Mouse (Mus musculus) hindbrain, embryonic 11.5 days (tissue): ENCODE measurements around the gene Hist1h2ag. TPM values are rescaled to one million over a fixed set of nuclear protein-coding genes. Genes with fewer than 3 reads are reported as not detected.
A peak's percentile ranks its signal among the peaks of the same experiment; 100 is the strongest.

Experiments
- ATAC-seq: fragments of 200-750 bp; cut with Nextera tagmentation; 2 replicates; pipeline ENCODE4 v1.8.0; 2017; ENCODE audit warnings: mild to moderate bottlenecking, moderate TSS enrichment, moderate library complexity; ENCODE audit not compliant: low FRiP score
- DNase-seq: peaks from one replicate; pipeline ENCODE4 v3.0.0-alpha.2; 2015; ENCODE audit warnings: low spot score
- H3K27ac ChIP-seq: fragments of 300-500 bp; sonication (generic); 2 replicates; pipeline ENCODE4 v1.5.1; 2014; ENCODE audit warnings: mild to moderate bottlenecking, low read depth, low read length
- H3K27me3 ChIP-seq: fragments of 300-500 bp; sonication (generic); 2 replicates; pipeline ENCODE4 v1.6.1; 2014; ENCODE audit warnings: mild to moderate bottlenecking, low read length, moderate library complexity, mixed read lengths; ENCODE audit not compliant: control insufficient read depth, insufficient read depth
- H3K36me3 ChIP-seq: fragments of 300-500 bp; sonication (generic); 2 replicates; pipeline ENCODE4 v1.6.1; 2014; ENCODE audit warnings: mild to moderate bottlenecking, low read length, moderate library complexity, mixed read lengths; ENCODE audit not compliant: control insufficient read depth, insufficient read depth
- H3K4me1 ChIP-seq: fragments of 300-500 bp; sonication (generic); replicated peaks from 2 replicates; pipeline ENCODE4 v1.6.1; 2014; ENCODE audit warnings: low read length, mixed read lengths; ENCODE audit not compliant: control insufficient read depth, insufficient read depth
- H3K4me2 ChIP-seq: fragments of 300-500 bp; sonication (generic); replicated peaks from 2 replicates; pipeline ENCODE4 v1.6.1; 2014; ENCODE audit warnings: mild to moderate bottlenecking, low read depth, low read length
- H3K4me3 ChIP-seq: fragments of 300-500 bp; sonication (generic); 2 replicates; pipeline ENCODE4 v1.5.1; 2014; ENCODE audit warnings: low read depth, low read length
- H3K9ac ChIP-seq: fragments of 300-500 bp; sonication (generic); 2 replicates; pipeline ENCODE4 v1.6.1; 2014; ENCODE audit warnings: low read depth, low read length
- H3K9me3 ChIP-seq: fragments of 300-500 bp; sonication (generic); 2 replicates; pipeline ENCODE4 v1.6.1; 2016; ENCODE audit warnings: low read length; ENCODE audit not compliant: control insufficient read depth
- WGBS: fragments of 180-500 bp; shearing (Covaris S2); extraction: QIAGEN DNeasy Blood & Tissue Kit; methylation state at CpG from one replicate; pipeline ENCODE4 v1.1.7; 2014; 5-methylcytosine and 5-hydroxymethylcytosine counted together
- polyA plus RNA-seq: library from polyadenylated mRNA; unstranded; fragments of >200 nt; fragmentation: Nextera tagmentation; extraction: Ambion mirVana; gene quantifications from 2 replicates; pipeline ENCODE4 v1.2.1, GENCODE M21; 2014

Gene Hist1h2ag
- polyA plus RNA-seq, 1 experiment from 2014 or later = 60.3 TPM

DNA sequence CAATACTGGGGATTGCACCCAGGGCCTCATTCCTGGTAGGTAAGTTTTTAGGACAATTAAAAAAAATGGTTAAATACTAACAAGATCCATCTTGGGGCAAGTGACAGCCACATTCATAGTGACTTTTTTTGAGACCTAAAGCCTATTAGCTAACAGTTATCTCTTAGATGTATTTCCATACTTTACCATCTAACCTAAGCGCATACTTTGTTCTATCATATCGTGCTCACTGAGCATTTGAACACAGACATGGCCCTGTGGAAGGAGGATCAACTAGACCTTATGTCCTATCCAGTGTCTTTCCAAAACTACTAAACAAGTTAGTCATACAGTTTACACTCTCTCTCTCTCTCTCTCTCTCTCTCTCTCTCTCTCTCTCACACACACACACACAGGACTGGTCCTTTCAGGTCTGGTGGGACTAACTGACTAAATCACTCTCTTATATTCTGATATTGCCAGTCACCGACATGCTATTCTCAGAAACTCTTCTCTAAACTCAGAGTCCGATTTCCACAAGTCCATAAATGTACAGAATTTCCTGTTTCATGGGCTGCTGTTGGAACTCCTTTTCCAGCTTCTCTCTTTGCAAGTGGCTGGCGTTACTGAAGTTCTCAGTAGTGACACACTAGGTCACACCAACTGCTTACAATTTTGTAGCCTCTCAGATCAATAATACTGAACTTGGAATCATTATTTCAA, 8.9 kb downstream of the Hist1h2ag start:
- no peak for ATAC-seq
- no peaks in the 10 kb centered on the region for H3K9me3 ChIP-seq
- H3K27ac ChIP-seq = no peak overlapping the region
- peak; percentile 35 for DNase-seq
- WGBS = 54% methylated on average over 5 of the region's 5 CpGs
- no peaks in the 10 kb centered on the region for H3K36me3 ChIP-seq
- peak overlapping the region; percentile 40; the same call in 1 of the 2 replicates for H3K9ac ChIP-seq
- peak overlapping the region; percentile 41 for H3K4me2 ChIP-seq
- 0 out of 2 replicates have a peak, but pooled peaks cover 2% of the 10 kb centered on the region for H3K4me1 ChIP-seq
- no peaks in the 10 kb centered on the region for H3K27me3 ChIP-seq
- H3K4me3 ChIP-seq = peak overlapping the region; percentile 31

DNA sequence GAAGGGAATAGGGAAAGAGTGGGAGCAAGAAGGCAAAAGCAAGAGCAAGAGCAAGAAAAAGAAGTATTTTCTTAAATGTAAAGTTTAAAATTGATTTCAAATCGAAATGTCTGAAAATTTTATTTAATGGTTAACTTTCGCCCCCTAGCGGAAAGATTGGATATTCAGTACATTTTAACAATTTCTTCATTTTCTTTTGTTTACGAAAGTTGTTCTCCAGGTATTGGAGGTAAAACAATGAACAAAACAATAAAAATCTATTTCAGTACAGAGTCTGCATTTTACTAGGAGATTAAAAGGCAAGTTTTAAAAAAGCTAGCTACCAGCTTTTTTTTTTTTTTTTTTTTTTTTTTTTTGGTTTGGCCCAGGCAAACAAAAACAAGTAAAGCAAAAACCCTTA, 12.3 kb downstream of the Hist1h2ag start:
- WGBS = 15% methylated on average over 4 of the region's 4 CpGs
- H3K9me3 ChIP-seq = no peaks in the 10 kb centered on the region

DNA sequence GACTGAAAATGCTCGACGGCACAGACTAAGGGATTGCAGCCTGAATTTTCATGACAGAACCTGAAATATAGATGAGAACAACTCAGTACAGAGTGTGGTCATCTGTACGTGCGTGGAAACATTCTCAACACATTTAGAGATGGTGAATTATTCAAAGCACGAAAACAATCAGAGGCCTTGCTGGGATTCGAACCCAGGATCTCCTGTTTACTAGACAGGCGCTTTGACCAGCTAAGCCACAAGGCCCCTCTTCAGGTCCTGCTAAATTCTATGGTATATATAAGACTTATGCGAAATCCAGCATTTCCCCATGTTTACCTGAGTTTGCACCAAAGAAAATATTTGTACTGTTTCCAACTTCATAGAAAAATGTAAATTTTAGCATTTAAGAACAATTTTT, 12.8 kb downstream of the Hist1h2ag start:
- DNase-seq (peak; percentile 65), ATAC-seq (no peak)
- Histone ChIP-seq H3K4me1 (no peaks in the 10 kb centered on the region), H3K27ac (no peak overlapping the region), H3K36me3 (no peaks in the 10 kb centered on the region), H3K9me3 (no peaks in the 10 kb centered on the region), H3K4me3 (no peak overlapping the region), H3K9ac (no peak overlapping the region), H3K4me2 (no peak overlapping the region), H3K27me3 (no peaks in the 10 kb centered on the region)
- 28% methylated on average over 8 of the region's 8 CpGs for WGBS

More for the DNA sequence above, 12.3 kb downstream of the Hist1h2ag start:
- Histone ChIP-seq H3K4me3 (no peak overlapping the region), H3K4me2 (no peak overlapping the region), H3K4me1 (no peaks in the 10 kb centered on the region), H3K27me3 (no peaks in the 10 kb centered on the region), H3K9ac (no peak overlapping the region), H3K27ac (no peak overlapping the region), H3K36me3 (no peaks in the 10 kb centered on the region)
- DNase-seq (peak; percentile 66), ATAC-seq (no peak)

DNA sequence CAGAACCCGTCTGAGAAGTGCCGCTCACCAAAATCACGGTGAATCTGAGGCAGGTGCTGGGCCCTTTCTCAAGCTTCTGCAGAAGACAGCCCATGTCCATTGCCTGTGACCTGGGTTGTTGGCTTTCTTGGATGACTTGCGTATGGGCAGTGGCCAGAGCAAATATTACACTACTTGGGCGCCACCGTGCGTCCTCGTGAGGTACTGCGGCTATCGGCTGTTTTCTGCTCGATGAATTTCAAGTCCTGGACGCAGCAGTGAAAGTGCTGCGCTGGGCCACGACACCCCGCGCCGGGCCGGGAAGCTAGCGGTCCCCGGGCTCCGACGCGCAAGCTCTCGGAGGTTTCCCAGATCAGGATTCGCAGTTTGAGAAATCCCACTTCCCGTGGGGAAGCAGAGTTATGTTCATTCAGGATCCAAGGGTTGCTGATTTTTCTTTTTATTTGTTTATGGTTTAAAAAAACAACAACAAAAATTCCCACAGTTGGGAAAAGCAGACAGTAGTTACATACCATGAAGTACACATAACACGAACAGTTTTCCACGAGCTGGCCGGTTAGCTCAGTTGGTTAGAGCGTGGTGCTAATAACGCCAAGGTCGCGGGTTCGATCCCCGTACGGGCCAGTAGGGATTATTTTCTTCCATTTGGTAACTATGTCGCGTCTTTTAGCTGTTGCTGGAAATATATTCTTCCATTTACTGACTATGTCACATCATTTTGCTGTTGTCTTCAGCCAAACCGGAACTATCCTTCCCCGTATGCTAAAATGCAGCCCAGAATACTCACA, 13.9 kb downstream of the Hist1h2ag start:
- Histone ChIP-seq H3K4me2 (peak overlapping the region; percentile 47), H3K9me3 (no peaks in the 10 kb centered on the region), H3K4me3 (peak overlapping the region; percentile 43), H3K27ac (no peak overlapping the region), H3K27me3 (no peaks in the 10 kb centered on the region), H3K4me1 (no peaks in the 10 kb centered on the region), H3K36me3 (no peaks in the 10 kb centered on the region), H3K9ac (peak overlapping the region; percentile 58; the same call in 1 of the 2 replicates)
- peak; percentile 84 for ATAC-seq
- WGBS = under 1% methylated on average over 40 of the region's 40 CpGs
- peak; percentile 98 for DNase-seq

DNA sequence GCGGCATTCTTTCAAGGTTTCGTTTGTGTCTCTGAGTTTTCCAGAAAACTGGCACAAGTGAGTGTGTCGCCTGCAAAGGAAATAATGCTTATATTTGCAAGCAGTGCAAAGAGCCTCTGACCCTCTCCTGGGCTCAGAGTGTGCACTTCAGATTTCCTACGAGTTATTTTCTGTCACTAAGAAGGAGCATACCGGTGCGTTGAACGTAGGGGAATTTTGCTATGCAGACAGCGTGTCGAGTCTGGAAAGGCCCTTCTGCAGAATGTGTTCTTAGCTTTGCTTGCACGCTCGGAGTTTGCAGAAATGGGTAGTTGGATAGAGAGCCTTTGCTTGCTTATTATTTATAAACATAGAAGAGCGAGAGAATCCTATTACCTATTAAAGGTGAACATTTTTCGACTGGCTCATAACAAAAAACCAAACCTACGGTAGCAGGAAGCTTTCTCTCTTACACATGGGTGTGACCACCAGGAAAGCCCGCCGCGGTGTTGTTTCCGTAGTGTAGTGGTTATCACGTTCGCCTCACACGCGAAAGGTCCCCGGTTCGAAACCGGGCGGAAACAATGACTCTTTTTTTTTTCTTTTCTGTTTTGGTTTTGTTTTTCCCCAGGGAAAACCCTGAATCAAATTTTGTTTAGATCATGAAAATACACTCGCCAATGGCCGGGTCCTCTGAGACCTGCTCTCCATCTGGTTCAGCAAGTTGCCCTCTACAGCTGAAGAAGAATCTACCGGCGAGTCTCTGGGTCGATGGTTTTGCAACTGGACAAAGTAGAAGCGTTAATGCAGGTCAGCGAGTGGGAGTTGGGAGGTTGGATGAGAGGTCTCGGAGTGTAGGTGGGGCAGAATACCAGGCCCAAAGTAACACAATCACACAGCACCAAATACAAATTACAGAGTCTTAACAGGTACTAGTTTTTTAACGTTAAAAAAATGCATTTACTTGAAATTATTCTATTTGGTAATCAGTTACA, 16.4 kb downstream of the Hist1h2ag start:
- H3K9me3 ChIP-seq = no peaks in the 10 kb centered on the region
- no peak overlapping the region for H3K27ac ChIP-seq
- H3K27me3 ChIP-seq = no peaks in the 10 kb centered on the region
- WGBS = 1% methylated on average over 35 of the region's 35 CpGs
- DNase-seq (peak; percentile 98), ATAC-seq (0 out of 2 replicates have a peak, but pooled peaks have one; percentile 44)
- peak overlapping the region; percentile 45 for H3K9ac ChIP-seq
- H3K36me3 ChIP-seq = no peaks in the 10 kb centered on the region
- H3K4me1 ChIP-seq = no peaks in the 10 kb centered on the region
- peak overlapping the region; percentile 49 for H3K4me2 ChIP-seq
- peak overlapping the region; percentile 44 for H3K4me3 ChIP-seq

DNA sequence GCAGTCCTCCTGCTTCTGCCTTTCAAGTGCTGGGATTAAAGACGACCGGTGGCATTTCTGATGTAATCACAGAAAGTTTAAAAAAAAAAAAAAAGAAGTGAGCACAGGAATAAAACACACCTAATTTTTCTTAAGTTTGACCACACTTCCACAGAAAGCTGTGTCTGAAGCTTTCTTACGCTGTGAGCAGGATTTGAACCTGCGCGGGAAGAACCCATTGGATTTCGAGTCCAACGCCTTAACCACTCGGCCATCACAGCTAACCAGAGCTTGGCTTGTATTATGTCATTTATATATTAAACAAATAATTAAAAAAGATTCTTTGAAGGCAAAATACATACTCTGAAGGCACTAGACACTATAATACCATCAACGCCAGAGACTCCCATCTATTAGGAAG, 20.5 kb downstream of the Hist1h2ag start:
- H3K9me3 ChIP-seq = no peaks in the 10 kb centered on the region
- no peak overlapping the region for H3K27ac ChIP-seq
- H3K4me2 ChIP-seq = peak overlapping the region; percentile 68
- under 1% methylated on average over 9 of the region's 9 CpGs for WGBS
- ATAC-seq (peak; percentile 60), DNase-seq (peak; percentile 89)
- no peaks in the 10 kb centered on the region for H3K4me1 ChIP-seq
- peaks cover 19% of the 10 kb centered on the region for H3K27me3 ChIP-seq
- H3K4me3 ChIP-seq = peak overlapping the region; percentile 44
- no peak overlapping the region for H3K9ac ChIP-seq
- no peaks in the 10 kb centered on the region for H3K36me3 ChIP-seq

DNA sequence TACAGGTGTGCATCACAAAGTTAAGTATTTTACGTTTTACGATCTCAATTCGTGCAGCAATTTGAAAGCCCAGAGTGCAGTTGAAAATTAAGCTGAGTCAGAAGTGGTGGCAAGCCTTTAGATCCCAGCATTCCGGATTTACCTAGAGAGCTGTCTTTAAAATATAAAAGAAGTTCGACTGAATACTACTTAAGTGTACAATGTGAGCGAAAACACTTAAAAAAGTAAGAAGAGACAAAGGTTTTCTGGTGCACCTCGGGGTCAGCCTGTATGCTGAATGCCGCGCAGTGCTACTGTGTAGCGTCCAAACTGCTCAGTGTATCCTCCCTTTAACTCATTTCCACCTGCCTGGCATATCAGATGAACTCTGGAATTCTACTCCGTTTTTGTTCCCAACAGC, 21.2 kb downstream of the Hist1h2ag start:
- Histone ChIP-seq H3K27me3 (peaks cover 19% of the 10 kb centered on the region), H3K36me3 (no peaks in the 10 kb centered on the region), H3K9ac (peak overlapping the region; percentile 31; the same call in 1 of the 2 replicates), H3K9me3 (no peaks in the 10 kb centered on the region), H3K27ac (no peak overlapping the region), H3K4me1 (no peaks in the 10 kb centered on the region), H3K4me2 (peak overlapping the region; percentile 68), H3K4me3 (peak overlapping the region; percentile 44)
- DNase-seq = peak; percentile 53
- 0 out of 2 replicates have a peak, but pooled peaks have one; percentile 37 for ATAC-seq
- 0% methylated on average over 11 of the region's 11 CpGs for WGBS

DNA sequence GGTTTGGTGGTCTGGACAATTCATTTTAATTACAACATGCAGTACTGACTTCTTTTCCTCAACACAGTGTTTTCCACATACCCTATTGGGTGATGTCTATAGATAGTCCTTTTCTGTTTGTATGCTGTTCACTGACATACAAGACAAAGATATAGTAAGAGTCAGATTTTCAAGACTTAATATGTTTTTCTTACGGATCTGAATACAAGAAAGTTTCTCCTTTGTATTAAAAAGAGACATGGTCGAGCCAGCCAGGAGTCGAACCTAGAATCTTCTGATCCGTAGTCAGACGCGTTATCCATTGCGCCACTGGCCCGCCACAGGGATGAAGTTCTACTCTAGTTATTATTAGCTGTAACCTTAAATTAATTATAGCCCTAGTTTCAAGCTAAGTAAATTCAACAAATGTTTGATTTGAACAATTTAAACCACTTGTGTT, 21.8 kb downstream of the Hist1h2ag start:
- ATAC-seq (peak; percentile 71), DNase-seq (peak; percentile 79)
- WGBS = under 1% methylated on average over 8 of the region's 8 CpGs
- Histone ChIP-seq H3K9ac (no peak overlapping the region), H3K9me3 (no peaks in the 10 kb centered on the region), H3K27ac (no peak overlapping the region), H3K27me3 (peaks cover 21% of the 10 kb centered on the region), H3K4me1 (no peaks in the 10 kb centered on the region), H3K4me3 (peak overlapping the region; percentile 44), H3K4me2 (peak overlapping the region; percentile 68), H3K36me3 (no peaks in the 10 kb centered on the region)
